Mouse (Mus musculus) MEL (cell line): ENCODE data around the gene Caprin1. TPM values are rescaled to one million over a fixed set of nuclear protein-coding genes. Genes with fewer than 3 reads are reported as not detected.

Experiments
- DNase-seq: peaks from one replicate; pipeline ENCODE4 v3.0.0; 2011; ENCODE audit warnings: low read depth, low spot score
- H3K27ac ChIP-seq: 2 replicates; pipeline ENCODE4 v1.5.1; 2012; ENCODE audit warnings: low read depth, mild to moderate bottlenecking, control low read depth, low read length, moderate library complexity; ENCODE audit not compliant: control insufficient read depth
- H3K27me3 ChIP-seq, 2 experiments: fragments of 150-350 bp in 1 of 2; sonication (generic) in 1 of 2; 2 replicates each; pipeline ENCODE4 v1.6.1; 2012; ENCODE audit warnings: low read length in 2 of 2, mild to moderate bottlenecking in 2 of 2, improper control_type of control experiment in 1 of 2, moderate library complexity in 1 of 2; ENCODE audit not compliant: insufficient read depth in 2 of 2, control insufficient read depth in 1 of 2
- H3K36me3 ChIP-seq, 2 experiments: 2 replicates each; pipeline ENCODE4 v1.6.1; 2012 to 2014; ENCODE audit warnings: low read length in 2 of 2, improper control_type of control experiment in 1 of 2, inconsistent platforms in 1 of 2, mild to moderate bottlenecking in 1 of 2; ENCODE audit not compliant: insufficient read depth in 2 of 2, control insufficient read depth in 1 of 2
- H3K4me1 ChIP-seq, 2 experiments: fragments of 150-350 bp in 1 of 2; sonication (generic) in 1 of 2; 2 replicates each; pipeline ENCODE4 v1.6.1; 2012; ENCODE audit warnings: low read length in 2 of 2, improper control_type of control experiment in 1 of 2, mild to moderate bottlenecking in 1 of 2; ENCODE audit not compliant: insufficient read depth in 2 of 2, control insufficient read depth in 1 of 2
- H3K4me3 ChIP-seq, 2 experiments: fragments of 150-350 bp in 1 of 2; sonication (generic) in 1 of 2; 2 replicates each; pipeline ENCODE4 v1.5.1; 2012; ENCODE audit warnings: low read depth in 2 of 2, low read length in 2 of 2, mild to moderate bottlenecking in 2 of 2, moderate library complexity in 2 of 2, control low read depth in 1 of 2, improper control_type of control experiment in 1 of 2; ENCODE audit not compliant: control insufficient read depth in 1 of 2, insufficient read depth in 1 of 2
- H3K79me2 ChIP-seq: 2 replicates; pipeline ENCODE4 v1.6.1; 2012; ENCODE audit warnings: mild to moderate bottlenecking, low read length, moderate library complexity; ENCODE audit not compliant: control insufficient read depth, poor library complexity, insufficient read depth
- H3K9ac ChIP-seq: 2 replicates; pipeline ENCODE4 v1.6.1; 2012; ENCODE audit warnings: low read depth, mild to moderate bottlenecking, control low read depth, low read length, moderate library complexity; ENCODE audit not compliant: control insufficient read depth, poor library complexity, severe bottlenecking
- H3K9me3 ChIP-seq: fragments of 150-350 bp; sonication (generic); replicated peaks from 2 replicates; pipeline ENCODE4 v1.6.1; 2012; ENCODE audit warnings: mild to moderate bottlenecking, low read length, improper control_type of control experiment, moderate library complexity; ENCODE audit not compliant: insufficient read depth
- CHD1 ChIP-seq: IDR thresholded peaks from 2 replicates; pipeline ENCODE4 v1.6.1; 2012; ENCODE audit warnings: low read depth, mild to moderate bottlenecking, inconsistent platforms, low read length, improper control_type of control experiment
- CHD2 ChIP-seq: IDR thresholded peaks from 2 replicates; pipeline ENCODE4 v1.6.1; 2011; ENCODE audit warnings: low read length, improper control_type of control experiment
- CTCF ChIP-seq, 3 experiments: IDR thresholded peaks in 2 of 3; conservative IDR thresholded peaks in 1 of 3; 2 replicates each; pipeline ENCODE4 v1.5.1; 2011 to 2012; ENCODE audit warnings: low read length in 3 of 3, low read depth in 2 of 3, mild to moderate bottlenecking in 2 of 3, improper control_type of control experiment in 1 of 3, inconsistent platforms in 1 of 3, mixed read lengths in 1 of 3, moderate library complexity in 1 of 3; ENCODE audit not compliant: control insufficient read depth in 1 of 3, insufficient read depth in 1 of 3, poor library complexity in 1 of 3, severe bottlenecking in 1 of 3
- ELF1 ChIP-seq: IDR thresholded peaks from 2 replicates; pipeline ENCODE4 v1.6.1; 2014; ENCODE audit warnings: low read depth, mild to moderate bottlenecking, inconsistent platforms, low read length, improper control_type of control experiment, moderate library complexity
- EP300 ChIP-seq, 2 experiments: IDR thresholded peaks; 2 replicates each; pipeline ENCODE4 v1.6.1; 2011; ENCODE audit warnings: improper control_type of control experiment in 2 of 2, low read length in 2 of 2, low read depth in 1 of 2, mild to moderate bottlenecking in 1 of 2
- GABPA ChIP-seq: IDR thresholded peaks from 2 replicates; pipeline ENCODE4 v1.6.1; 2012; ENCODE audit warnings: low read depth, mild to moderate bottlenecking, inconsistent platforms, low read length, improper control_type of control experiment, moderate library complexity
- GATA1 ChIP-seq: IDR thresholded peaks from 2 replicates; pipeline ENCODE4 v1.6.1; 2011; ENCODE audit warnings: low read depth, low read length, improper control_type of control experiment
- JUND ChIP-seq: IDR thresholded peaks from 2 replicates; pipeline ENCODE4 v1.6.1; 2011; ENCODE audit warnings: low read depth, mild to moderate bottlenecking, improper control_type of control experiment, low read length
- KAT2A ChIP-seq: conservative IDR thresholded peaks from 2 replicates; pipeline ENCODE4 v1.6.1; 2012; ENCODE audit warnings: low read depth, low read length, improper control_type of control experiment, inconsistent platforms
- MAZ ChIP-seq: IDR thresholded peaks from 2 replicates; pipeline ENCODE4 v1.6.1; 2012; ENCODE audit warnings: low read depth, mild to moderate bottlenecking, inconsistent platforms, low read length, improper control_type of control experiment
- MXI1 ChIP-seq: IDR thresholded peaks from 2 replicates; pipeline ENCODE4 v1.6.1; 2011; ENCODE audit warnings: mild to moderate bottlenecking, low read depth, low read length, improper control_type of control experiment
- MYC ChIP-seq: IDR thresholded peaks from 2 replicates; pipeline ENCODE4 v1.6.1; 2011; ENCODE audit warnings: low read depth, mild to moderate bottlenecking, low read length, improper control_type of control experiment, moderate library complexity
- NELFE ChIP-seq: IDR thresholded peaks from 2 replicates; pipeline ENCODE4 v1.6.1; 2011; ENCODE audit warnings: low read depth, low read length, improper control_type of control experiment
- NRF1 ChIP-seq: IDR thresholded peaks from 2 replicates; pipeline ENCODE4 v1.6.1; 2014; ENCODE audit warnings: low read depth, mild to moderate bottlenecking, inconsistent platforms, low read length, improper control_type of control experiment, moderate library complexity; ENCODE audit not compliant: poor library complexity, insufficient read depth, severe bottlenecking
- POLR2A ChIP-seq, 2 experiments: IDR thresholded peaks; 2 replicates each; pipeline ENCODE4 v1.6.1; 2011 to 2012; ENCODE audit warnings: low read length in 2 of 2, mild to moderate bottlenecking in 2 of 2, control low read depth in 1 of 2, improper control_type of control experiment in 1 of 2, low read depth in 1 of 2, moderate library complexity in 1 of 2; ENCODE audit not compliant: control insufficient read depth in 1 of 2, insufficient read depth in 1 of 2, poor library complexity in 1 of 2
- POLR2AphosphoS2 ChIP-seq: IDR thresholded peaks from 2 replicates; pipeline ENCODE4 v1.6.1; 2011; ENCODE audit warnings: low read length, improper control_type of control experiment
- POLR2AphosphoS5 ChIP-seq: IDR thresholded peaks from 2 replicates; pipeline ENCODE4 v1.6.1; 2012; ENCODE audit warnings: low read depth, borderline replicate concordance, mild to moderate bottlenecking, inconsistent platforms, low read length, moderate library complexity, mixed read lengths
- RAD21 ChIP-seq: IDR thresholded peaks from 2 replicates; pipeline ENCODE4 v1.6.1; 2011; ENCODE audit warnings: mild to moderate bottlenecking, low read depth, low read length, improper control_type of control experiment
- RCOR1 ChIP-seq: IDR thresholded peaks from 2 replicates; pipeline ENCODE4 v1.6.1; 2012; ENCODE audit warnings: low read depth, mild to moderate bottlenecking, inconsistent platforms, low read length, improper control_type of control experiment
- SMC3 ChIP-seq: IDR thresholded peaks from 2 replicates; pipeline ENCODE4 v1.6.1; 2011; ENCODE audit warnings: low read depth, low read length, improper control_type of control experiment
- TAL1 ChIP-seq: IDR thresholded peaks from 2 replicates; pipeline ENCODE4 v1.6.1; 2012; ENCODE audit warnings: mild to moderate bottlenecking, inconsistent platforms, low read length, moderate library complexity, mixed read lengths
- TBP ChIP-seq: IDR thresholded peaks from 2 replicates; pipeline ENCODE4 v1.8.0; 2011; ENCODE audit warnings: low read depth, low read length, improper control_type of control experiment
- UBTF ChIP-seq: IDR thresholded peaks from 2 replicates; pipeline ENCODE4 v1.6.1; 2012; ENCODE audit warnings: low read depth, mild to moderate bottlenecking, inconsistent platforms, low read length, improper control_type of control experiment, moderate library complexity, borderline replicate concordance; ENCODE audit not compliant: insufficient read depth
- ZC3H11A ChIP-seq: IDR thresholded peaks from 2 replicates; pipeline ENCODE4 v1.6.1; 2012; ENCODE audit warnings: low read depth, mild to moderate bottlenecking, inconsistent platforms, low read length, improper control_type of control experiment
- ZKSCAN1 ChIP-seq: IDR thresholded peaks from 2 replicates; pipeline ENCODE4 v1.6.1; 2012; ENCODE audit warnings: low read depth, mild to moderate bottlenecking, inconsistent platforms, low read length, improper control_type of control experiment, moderate library complexity
- ZNF384 ChIP-seq: IDR thresholded peaks from 2 replicates; pipeline ENCODE4 v1.6.1; 2012; ENCODE audit warnings: low read depth, mild to moderate bottlenecking, inconsistent platforms, low read length, improper control_type of control experiment
- polyA plus RNA-seq, 2 experiments: library from polyadenylated mRNA; stranded (reverse) in 1 of 2; unstranded in 1 of 2; fragments of >175 nt in 1 of 2; fragments of >200 nt in 1 of 2; gene quantifications; 2 replicates each; pipeline versions ENCODE4 v1.2.1 to v1.2.4; 2012; ENCODE audit warnings: low replicate concordance in 2 of 2, low read depth in 1 of 2; ENCODE audit not compliant: insufficient read length in 2 of 2, insufficient read depth in 1 of 2, missing spikeins in 1 of 2
- total RNA-seq: library from RNA; depleted of rRNA; stranded (reverse); fragments of 300-350 nt; gene quantifications from 2 replicates; pipeline ENCODE4 v1.2.3, GENCODE M21; 2012

The Caprin1 gene
- total and polyA plus RNA-seq, 3 experiments, result 209 to 426 (median 239) TPM

DNA sequence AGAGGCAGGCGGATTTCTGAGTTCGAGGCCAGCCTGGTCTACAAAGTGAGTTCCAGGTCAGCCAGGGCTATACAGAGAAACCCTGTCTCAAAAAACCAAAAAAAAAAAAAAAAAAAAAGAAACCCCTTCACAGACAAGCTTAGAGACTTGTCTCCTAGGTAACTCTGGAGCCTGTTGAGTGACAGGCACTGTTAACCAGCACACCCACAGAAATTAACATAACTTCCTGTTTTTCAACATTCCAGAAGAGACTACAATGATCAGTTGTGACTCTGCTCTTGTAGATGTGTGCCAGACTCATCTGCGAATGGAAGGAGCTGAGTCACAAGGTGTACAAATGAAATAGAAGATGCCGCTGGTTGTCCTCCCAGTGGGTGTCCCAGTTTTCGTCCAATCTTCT, 44.9 kb upstream of the Caprin1 start:
- Histone ChIP-seq H3K27me3 (no peaks in the 10 kb centered on the region), H3K79me2 (no peaks in the 10 kb centered on the region), H3K36me3 (peaks cover 0 to 5% of the 10 kb centered on the region in 2 experiments; a peak in 2 of 4 replicates), H3K4me1 (peaks cover 0 to 9% of the 10 kb centered on the region in 2 experiments; a peak in 2 of 4 replicates), H3K9me3 (no peaks in the 10 kb centered on the region), H3K27ac (peak overlapping the region; percentile 55; the same call in 1 of the 2 replicates), H3K9ac (no peak overlapping the region), H3K4me3 (peak overlapping the region in 1 of 2 experiments; percentile 27; a peak in 1 of 4 replicates)
- DNase-seq, result peak; percentile 85
- no peak for TF ChIP-seq KAT2A
- no peak for TF ChIP-seq ZC3H11A
- TF ChIP-seq TBP, result 0 out of 2 replicates have a peak, but pooled peaks have one; percentile 32
- no peak for TF ChIP-seq SMC3
- TF ChIP-seq CHD1, result no peak
- TF ChIP-seq MAZ, result no peak
- TF ChIP-seq RAD21, result no peak
- no peak for TF ChIP-seq MYC
- no peak for TF ChIP-seq NELFE
- no peak for TF ChIP-seq RCOR1
- no peak for TF ChIP-seq GATA1
- TF ChIP-seq CTCF (IDR thresholded peaks at IDR 0.05 in 2 of 3, conservative IDR thresholded peaks at IDR 0.05 in 1 of 3; ENCODE audit: control insufficient read depth in 1 of 3, insufficient read depth in 1 of 3, low read depth in 2 of 3, low read length in 3 of 3, poor library complexity in 1 of 3, severe bottlenecking in 1 of 3), result no peak
- no peak for TF ChIP-seq NRF1
- no peak for TF ChIP-seq EP300 (IDR thresholded peaks at IDR 0.05; ENCODE audit: low read depth in 1 of 2, low read length in 2 of 2)
- no peak for TF ChIP-seq UBTF
- TF ChIP-seq POLR2AphosphoS5, result no peak
- no peak for TF ChIP-seq CHD2
- TF ChIP-seq ZNF384, result peak; percentile 84
- no peak for TF ChIP-seq GABPA
- no peak for TF ChIP-seq POLR2A (IDR thresholded peaks at IDR 0.05; ENCODE audit: control insufficient read depth in 1 of 2, insufficient read depth in 1 of 2, low read depth in 1 of 2, low read length in 2 of 2, poor library complexity in 1 of 2)
- no peak for TF ChIP-seq POLR2AphosphoS2
- no peak for TF ChIP-seq ELF1
- TF ChIP-seq MXI1, result 0 out of 2 replicates have a peak, but pooled peaks have one; percentile 20
- no peak for TF ChIP-seq TAL1
- no peak for TF ChIP-seq JUND
- no peak for TF ChIP-seq ZKSCAN1
